ENCODE assay signal across 14 mouse cellular contexts in the genomic region with DNA sequence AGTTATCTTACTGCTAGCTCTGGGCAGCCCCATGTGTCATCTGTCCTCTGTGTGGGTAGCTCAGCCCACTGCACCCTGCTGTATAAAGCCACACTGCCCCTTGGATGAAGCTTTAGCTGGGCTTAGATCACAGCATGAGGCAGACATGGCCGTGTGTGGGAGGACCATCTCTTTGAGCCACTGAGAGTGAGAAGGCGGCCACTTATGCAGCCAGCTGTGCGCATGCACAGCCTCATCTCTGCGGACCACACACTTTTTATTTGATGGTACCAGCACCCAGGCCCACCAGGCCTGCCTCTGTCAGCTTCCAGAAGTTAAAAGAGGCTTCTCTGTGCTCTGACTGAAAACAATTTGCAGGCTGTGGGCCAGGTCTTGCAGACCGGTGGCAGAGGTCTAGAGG.
DNase-seq lines count a peak whose midpoint lies in the region; ATAC-seq and TF ChIP-seq lines count a peak whose summit lies in the region.
"Had no signal": no experiment of that assay in that cellular context is flagged by ENCODE, and none has a peak within 500 bp of the region (broad histone marks: within the 10 kb centered on the region; RNA-seq: fewer than 3 reads in every experiment).

No protein-coding gene starts in this region.

- WGBS in liver, postnatal 0 days (ENCODE audit: insufficient replicate concordance): 52% methylated on average over 5 of the region's 5 CpGs
- 41% methylated on average over 5 of the region's 5 CpGs for WGBS in liver, embryonic 12.5 days (ENCODE audit: insufficient replicate concordance)
- WGBS in limb, embryonic 10.5 days: 39% methylated on average over 5 of the region's 5 CpGs
- 51% methylated on average over 5 of the region's 5 CpGs for WGBS in stomach, embryonic 16.5 days

- H3K4me3 ChIP-seq in liver, postnatal 0 days (ENCODE audit: low read depth, low read length): no peak overlapping the region
- no peak overlapping the region for H3K4me3 ChIP-seq in liver, embryonic 12.5 days
- H3K4me3 ChIP-seq in limb, embryonic 10.5 days: no peak overlapping the region
- H3K4me3 ChIP-seq in stomach, embryonic 16.5 days (replicated peaks; ENCODE audit: low read length): no peak overlapping the region
- H3K4me3 ChIP-seq: erythroblast, embryonic 14.5 days; gastrocnemius, adult 2 months had no signal

- no peak for TF ChIP-seq EP300 in liver, postnatal 0 days (IDR thresholded peaks at IDR 0.05; ENCODE audit: low read depth)

- no peak overlapping the region for H3K27ac ChIP-seq in liver, postnatal 0 days (ENCODE audit: low read depth)
- H3K27ac ChIP-seq in liver, embryonic 12.5 days: no peak overlapping the region
- H3K27ac ChIP-seq in limb, embryonic 10.5 days: peak overlapping the region; percentile 53; the same call in 1 of the 2 replicates
- H3K27ac ChIP-seq in stomach, embryonic 16.5 days (ENCODE audit: low read length): no peak overlapping the region
- H3K27ac ChIP-seq: gastrocnemius, adult 2 months; liver, embryonic 14.5 days had no signal

- H3K4me1 ChIP-seq in liver, postnatal 0 days (ENCODE audit: insufficient read depth): no peaks in the 10 kb centered on the region
- peaks cover 13% of the 10 kb centered on the region; the same call in 1 of the 2 replicates for H3K4me1 ChIP-seq in liver, embryonic 12.5 days
- peaks cover 19% of the 10 kb centered on the region for H3K4me1 ChIP-seq in limb, embryonic 10.5 days
- no peaks in the 10 kb centered on the region for H3K4me1 ChIP-seq in stomach, embryonic 16.5 days (ENCODE audit: control insufficient read depth, insufficient read depth, low read length)

- TF ChIP-seq CTCF in liver, postnatal 0 days (IDR thresholded peaks at IDR 0.05; ENCODE audit: low read depth): no peak

- H3K9me3 ChIP-seq in liver, postnatal 0 days (ENCODE audit: low read length): no peaks in the 10 kb centered on the region
- H3K9me3 ChIP-seq in liver, embryonic 12.5 days (replicated peaks): no peaks in the 10 kb centered on the region
- H3K9me3 ChIP-seq in limb, embryonic 10.5 days (replicated peaks): no peaks in the 10 kb centered on the region
- no peaks in the 10 kb centered on the region for H3K9me3 ChIP-seq in stomach, embryonic 16.5 days (replicated peaks; ENCODE audit: control insufficient read depth, low read length)

- no peaks in the 10 kb centered on the region for H3K36me3 ChIP-seq in liver, postnatal 0 days (replicated peaks; ENCODE audit: insufficient read depth, low read length)
- H3K36me3 ChIP-seq in liver, embryonic 12.5 days: no peaks in the 10 kb centered on the region
- no peaks in the 10 kb centered on the region for H3K36me3 ChIP-seq in limb, embryonic 10.5 days
- no peaks in the 10 kb centered on the region for H3K36me3 ChIP-seq in stomach, embryonic 16.5 days (ENCODE audit: control insufficient read depth, insufficient read depth, low read length)

- no peak overlapping the region for H3K4me2 ChIP-seq in liver, postnatal 0 days (ENCODE audit: low read depth, low read length)
- H3K4me2 ChIP-seq in liver, embryonic 12.5 days: no peak overlapping the region
- H3K4me2 ChIP-seq in stomach, embryonic 16.5 days (ENCODE audit: low read depth, low read length): no peak overlapping the region

- peak; percentile 94 for ATAC-seq in frontal cortex, adult (ENCODE audit: low TSS enrichment)
- ATAC-seq in liver, postnatal 0 days: no peak
- no peak for ATAC-seq in liver, embryonic 12.5 days
- peak; percentile 37; the same call in 1 of the 2 replicates for ATAC-seq in stomach, embryonic 16.5 days (ENCODE audit: insufficient read depth, low FRiP score)

- DNase-seq in frontal cortex, postnatal 14 days (ENCODE audit: low spot score in 2 of 2): no peak
- DNase-seq in liver, postnatal 0 days: peak; percentile 10
- no peak for DNase-seq in limb, embryonic 10.5 days (ENCODE audit: low spot score)
- DNase-seq in urinary bladder, adult 2 months (ENCODE audit: low spot score): no peak
- DNase-seq in adrenal gland, postnatal 25 days: no peak
- DNase-seq: cerebellum, adult 8-10 months; gastrocnemius, adult 2 months; kidney, postnatal 14 days; spleen, adult 18-20 months had no signal

- H3K9ac ChIP-seq in liver, postnatal 0 days (replicated peaks): no peak overlapping the region
- H3K9ac ChIP-seq in liver, embryonic 12.5 days: no peak overlapping the region
- no peak overlapping the region for H3K9ac ChIP-seq in stomach, embryonic 16.5 days (ENCODE audit: low read length)
- H3K9ac ChIP-seq: liver, embryonic 14.5 days had no signal

- H3K27me3 ChIP-seq in liver, postnatal 0 days (ENCODE audit: insufficient read depth, low read length): no peaks in the 10 kb centered on the region
- peaks cover 17% of the 10 kb centered on the region; the same call in 1 of the 2 replicates for H3K27me3 ChIP-seq in liver, embryonic 12.5 days (replicated peaks)
- H3K27me3 ChIP-seq in limb, embryonic 10.5 days (ENCODE audit: low read depth, poor library complexity, severe bottlenecking): peaks cover 17% of the 10 kb centered on the region; the same call in 1 of the 2 replicates
- H3K27me3 ChIP-seq in stomach, embryonic 16.5 days (ENCODE audit: control insufficient read depth, insufficient read depth, low read length): no peaks in the 10 kb centered on the region

Comparison
In these comparisons a context has a peak if more than half of its experiments do, and no peak if none do; other contexts are left out.
1. ATAC-seq: peak in frontal cortex, adult (single experiment) and stomach, embryonic 16.5 days (single experiment); none in liver, postnatal 0 days (single experiment) and liver, embryonic 12.5 days (single experiment).